Mouse (Mus musculus) right cerebral cortex, postnatal 25 days (tissue): ENCODE results near the gene Il4.
"Not testable (repeated sequence)": the region's sequence is repeated elsewhere in the genome, so short reads cannot be mapped to it uniquely, and the experiment has no call there.

Experiments used
- DNase-seq: peaks from one replicate; pipeline ENCODE4 v3.0.0; 2022

Gene Il4

DNA sequence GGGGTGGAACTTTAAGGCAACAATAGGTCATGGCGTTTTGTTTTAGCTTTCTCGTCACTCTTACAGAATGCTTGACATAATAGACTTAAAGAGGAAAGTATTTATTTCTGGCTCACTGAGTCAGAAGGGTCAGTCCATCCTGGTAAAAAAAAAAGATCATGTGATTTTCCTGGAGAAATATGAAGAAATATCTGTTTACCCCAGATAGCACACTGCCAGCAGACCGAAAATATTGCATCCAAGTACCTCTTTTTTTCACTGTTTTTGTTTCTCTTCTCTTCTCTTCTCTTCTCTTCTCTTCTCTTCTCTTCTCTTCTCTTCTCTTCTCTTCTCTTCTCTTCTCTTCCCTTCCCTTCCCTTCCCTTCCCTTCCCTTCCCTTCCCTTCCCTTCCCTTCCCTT, 58.5 kb downstream of the Il4 start:
- not testable (repeated sequence) for DNase-seq

DNA sequence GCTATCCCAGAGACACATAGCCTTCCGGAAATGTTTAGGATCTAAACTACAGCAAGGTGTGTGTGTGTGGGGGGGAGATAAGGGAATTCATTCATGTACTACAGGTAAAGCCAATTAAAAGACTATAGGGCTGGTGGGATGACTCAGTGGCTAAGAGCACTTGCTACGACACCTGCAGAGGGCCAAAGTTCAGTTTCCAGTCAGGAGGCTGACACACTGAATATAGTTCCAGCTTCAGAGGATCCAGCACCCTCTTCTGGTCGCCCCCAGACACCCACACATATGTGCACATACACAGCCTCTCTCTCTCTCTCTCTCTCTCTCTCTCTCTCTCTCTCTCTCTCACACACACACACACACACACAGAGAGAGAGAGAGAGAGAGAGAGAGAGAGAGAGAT, 60.5 kb downstream of the Il4 start:
- not testable (repeated sequence) for DNase-seq

DNA sequence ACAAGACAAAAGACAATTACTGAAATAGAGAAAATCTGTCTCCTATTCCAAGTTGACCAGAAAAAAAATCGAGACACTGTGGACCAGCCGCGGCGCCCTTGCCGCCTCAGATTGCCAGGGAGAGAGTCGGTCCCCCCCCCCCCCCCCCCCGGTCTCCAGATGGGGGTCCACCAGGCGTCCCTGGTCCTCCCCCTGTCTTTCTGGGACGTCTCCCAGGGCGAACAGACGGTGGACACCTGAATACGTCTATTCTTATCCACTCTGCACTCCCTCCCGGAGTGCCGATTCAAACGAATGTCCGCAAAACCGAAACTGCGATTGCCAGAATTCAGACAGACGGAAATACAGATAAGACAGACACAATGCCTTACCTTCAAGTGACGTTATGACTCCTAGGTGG, 61.9 kb downstream of the Il4 start:
- DNase-seq, result not testable (repeated sequence)
